Mouse (Mus musculus) hindbrain, embryonic 14.5 days (tissue): Measurements from ENCODE around the gene Zbtb20. TPM values are rescaled to one million over a fixed set of nuclear protein-coding genes. Genes with fewer than 3 reads are reported as not detected.
"Not testable (repeated sequence)": the region's sequence is repeated elsewhere in the genome, so short reads cannot be mapped to it uniquely, and the experiment has no call there.

Experiments
- ATAC-seq: fragments of 200-750 bp; cut with Nextera tagmentation; 2 replicates; pipeline ENCODE4 v1.8.0; 2017; ENCODE audit warnings: moderate number of reproducible peaks, mild to moderate bottlenecking, moderate TSS enrichment, moderate library complexity; ENCODE audit not compliant: low FRiP score
- DNase-seq: peaks from one replicate; pipeline ENCODE4 v3.0.0-alpha.2; 2015; ENCODE audit warnings: low spot score
- H3K27ac ChIP-seq: fragments of 300-500 bp; sonication (generic); 2 replicates; pipeline ENCODE4 v1.5.1; 2014; ENCODE audit warnings: mild to moderate bottlenecking, moderate library complexity
- H3K27me3 ChIP-seq: fragments of 300-500 bp; sonication (generic); 2 replicates; pipeline ENCODE4 v1.6.1; 2014; ENCODE audit warnings: mild to moderate bottlenecking, low read length, mixed read lengths; ENCODE audit not compliant: control insufficient read depth, insufficient read depth
- H3K36me3 ChIP-seq: fragments of 300-500 bp; sonication (generic); replicated peaks from 2 replicates; pipeline ENCODE4 v1.6.1; 2014; ENCODE audit not compliant: control insufficient read depth, insufficient read depth
- H3K4me1 ChIP-seq: fragments of 300-500 bp; sonication (generic); replicated peaks from 2 replicates; pipeline ENCODE4 v1.6.1; 2014; ENCODE audit warnings: antibody characterized with exemption, low read length, mixed read lengths; ENCODE audit not compliant: control insufficient read depth, insufficient read depth
- H3K4me2 ChIP-seq: fragments of 300-500 bp; sonication (generic); replicated peaks from 2 replicates; pipeline ENCODE4 v1.6.1; 2014; ENCODE audit warnings: mild to moderate bottlenecking, moderate library complexity
- H3K4me3 ChIP-seq: fragments of 300-500 bp; sonication (generic); replicated peaks from 2 replicates; pipeline ENCODE4 v1.5.1; 2014; ENCODE audit warnings: mild to moderate bottlenecking, low read length
- H3K9ac ChIP-seq: fragments of 300-500 bp; sonication (generic); 2 replicates; pipeline ENCODE4 v1.6.1; 2014
- H3K9me3 ChIP-seq: fragments of 300-500 bp; sonication (generic); 2 replicates; pipeline ENCODE4 v1.6.1; 2016; ENCODE audit warnings: low read length; ENCODE audit not compliant: control insufficient read depth
- WGBS: fragments of 180-500 bp; shearing (Covaris S2); extraction: QIAGEN DNeasy Blood & Tissue Kit; methylation state at CpG from one replicate; pipeline ENCODE4 v1.1.7; 2014; 5-methylcytosine and 5-hydroxymethylcytosine counted together
- polyA plus RNA-seq: library from polyadenylated mRNA; unstranded; fragments of >200 nt; fragmentation: Nextera tagmentation; extraction: Ambion mirVana; gene quantifications from 2 replicates; pipeline ENCODE4 v1.2.1, GENCODE M21; 2014

Gene Zbtb20
- polyA plus RNA-seq, 1 experiment from 2014 or later, result 49.7 TPM

GRCm38 (mm10) chr16:42919992-42920760, 44.5 kb downstream of the Zbtb20 start:
- H3K9me3 ChIP-seq, result no peaks in the 10 kb centered on the region
- ATAC-seq (no peak), DNase-seq (no peak)
- H3K27ac ChIP-seq, result no peak overlapping the region
- no peak overlapping the region for H3K9ac ChIP-seq
- no peak overlapping the region for H3K4me2 ChIP-seq
- H3K4me3 ChIP-seq, result no peak overlapping the region
- 93% methylated on average over 5 of the region's 5 CpGs for WGBS
- H3K4me1 ChIP-seq, result no peaks in the 10 kb centered on the region
- no peaks in the 10 kb centered on the region for H3K36me3 ChIP-seq
- no peaks in the 10 kb centered on the region for H3K27me3 ChIP-seq

GRCm38 (mm10) chr16:42921436-42921835, 45.8 kb downstream of the Zbtb20 start:
- Histone ChIP-seq H3K27me3 (no peaks in the 10 kb centered on the region), H3K4me1 (no peaks in the 10 kb centered on the region), H3K4me3 (no peak overlapping the region), H3K4me2 (no peak overlapping the region), H3K27ac (no peak overlapping the region), H3K9me3 (no peaks in the 10 kb centered on the region), H3K36me3 (no peaks in the 10 kb centered on the region), H3K9ac (no peak overlapping the region)
- WGBS, result 63% methylated on average over 4 of the region's 4 CpGs
- ATAC-seq (no peak), DNase-seq (no peak)

- Histone ChIP-seq H3K4me2 (no peak overlapping the region), H3K36me3 (no peaks in the 10 kb centered on the region), H3K27me3 (no peaks in the 10 kb centered on the region), H3K27ac (no peak overlapping the region), H3K9ac (no peak overlapping the region), H3K4me3 (no peak overlapping the region), H3K4me1 (no peaks in the 10 kb centered on the region), H3K9me3 (no peaks in the 10 kb centered on the region)
- DNase-seq (no peak), ATAC-seq (no peak)
- WGBS, result 61% methylated on average over 2 of the region's 2 CpGs
Measured at GRCm38 (mm10) chr16:42938211-42938610, 62.5 kb downstream of the Zbtb20 start.

GRCm38 (mm10) chr16:42947016-42947415, 71.3 kb downstream of the Zbtb20 start:
- no peak overlapping the region for H3K4me3 ChIP-seq
- no peak overlapping the region for H3K27ac ChIP-seq
- H3K27me3 ChIP-seq, result no peaks in the 10 kb centered on the region
- no peak overlapping the region for H3K4me2 ChIP-seq
- H3K9ac ChIP-seq, result no peak overlapping the region
- H3K9me3 ChIP-seq, result no peaks in the 10 kb centered on the region
- DNase-seq (no peak), ATAC-seq (no peak)
- 22% methylated on average over 4 of the region's 4 CpGs for WGBS
- no peaks in the 10 kb centered on the region for H3K4me1 ChIP-seq
- no peaks in the 10 kb centered on the region for H3K36me3 ChIP-seq

DNA sequence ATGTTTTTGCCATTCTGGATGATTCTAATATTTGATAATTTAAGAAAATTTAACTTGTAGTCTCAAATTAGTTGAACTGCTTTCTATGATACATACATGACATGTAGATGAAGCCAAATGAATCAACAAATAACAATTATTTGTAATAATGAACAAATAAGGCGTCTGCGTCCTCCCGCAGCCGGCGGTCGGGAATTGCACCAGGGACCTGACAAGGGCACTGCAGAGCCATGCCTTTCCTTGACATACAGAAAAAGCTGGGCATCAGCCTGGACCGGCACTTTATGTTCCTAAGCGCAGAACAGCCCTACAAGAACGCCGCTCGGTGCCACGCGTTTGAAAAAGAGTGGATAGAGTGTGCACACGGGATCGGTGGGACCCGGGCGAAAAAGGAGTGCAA, 79.7 kb downstream of the Zbtb20 start:
- WGBS, result 97% methylated on average over 17 of the region's 17 CpGs
- DNase-seq, H3K4me3 ChIP-seq, ATAC-seq, H3K27ac ChIP-seq, H3K9ac ChIP-seq, H3K27me3 ChIP-seq, H3K9me3 ChIP-seq, H3K4me1 ChIP-seq, H3K36me3 ChIP-seq, H3K4me2 ChIP-seq: not testable (repeated sequence)

DNA sequence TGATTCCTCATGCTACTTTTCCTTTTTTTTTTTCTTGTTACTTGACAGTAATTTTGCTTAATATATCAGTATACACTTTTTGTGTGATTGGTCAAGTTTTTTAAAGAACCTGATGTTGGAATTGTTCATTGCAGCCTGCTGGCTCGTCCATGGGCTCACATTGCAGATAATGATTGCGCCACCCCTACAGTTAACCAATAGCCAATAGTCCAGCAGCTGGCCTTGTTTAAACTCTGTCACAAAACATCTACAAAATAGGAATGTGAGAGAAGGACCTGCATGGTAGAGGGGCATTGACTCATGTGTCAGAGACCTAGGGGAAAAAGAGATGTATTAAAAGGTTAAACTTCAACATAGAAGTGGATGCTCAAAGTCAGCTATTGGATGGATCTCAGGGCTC, 97.2 kb downstream of the Zbtb20 start:
- DNase-seq (no peak), ATAC-seq (no peak)
- Histone ChIP-seq H3K9me3 (no peaks in the 10 kb centered on the region), H3K27ac (no peak overlapping the region), H3K4me2 (no peak overlapping the region), H3K9ac (no peak overlapping the region), H3K4me3 (no peak overlapping the region), H3K36me3 (no peaks in the 10 kb centered on the region), H3K27me3 (no peaks in the 10 kb centered on the region), H3K4me1 (no peaks in the 10 kb centered on the region)
- 85% methylated on average over 2 of the region's 2 CpGs for WGBS

DNA sequence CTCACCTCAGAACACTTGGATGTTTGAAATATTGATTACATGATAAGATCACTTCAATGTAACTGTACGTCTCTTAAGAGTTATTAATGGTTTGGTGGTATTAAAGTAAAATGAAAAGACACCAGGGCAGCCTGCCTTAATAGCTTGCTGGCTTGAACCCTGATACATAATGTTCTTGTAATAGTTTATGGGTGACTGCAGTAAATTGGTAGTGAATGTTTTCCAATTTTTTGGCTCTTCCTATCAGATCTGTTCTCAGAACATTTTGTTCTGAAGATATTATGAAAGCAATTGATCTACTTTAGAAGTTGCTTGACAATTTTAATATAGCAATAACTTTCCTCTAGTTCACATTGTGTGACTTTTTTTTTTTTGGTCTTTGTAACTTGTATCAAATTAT, 123.2 kb downstream of the Zbtb20 start:
- Histone ChIP-seq H3K4me3 (no peak overlapping the region), H3K9me3 (no peaks in the 10 kb centered on the region), H3K27ac (no peak overlapping the region), H3K4me1 (no peaks in the 10 kb centered on the region), H3K27me3 (no peaks in the 10 kb centered on the region), H3K9ac (no peak overlapping the region), H3K4me2 (no peak overlapping the region), H3K36me3 (no peaks in the 10 kb centered on the region)
- 79% methylated on average over 1 of the region's 1 CpGs for WGBS
- DNase-seq (no peak), ATAC-seq (no peak)

GRCm38 (mm10) chr16:43026351-43026750, 150.7 kb downstream of the Zbtb20 start:
- Histone ChIP-seq H3K9me3 (no peaks in the 10 kb centered on the region), H3K4me1 (no peaks in the 10 kb centered on the region), H3K27ac (no peak overlapping the region), H3K36me3 (no peaks in the 10 kb centered on the region), H3K27me3 (no peaks in the 10 kb centered on the region), H3K4me3 (no peak overlapping the region), H3K9ac (no peak overlapping the region), H3K4me2 (no peak overlapping the region)
- ATAC-seq, result no peak
- WGBS, result 76% methylated on average over 2 of the region's 2 CpGs
- no peak for DNase-seq

DNA sequence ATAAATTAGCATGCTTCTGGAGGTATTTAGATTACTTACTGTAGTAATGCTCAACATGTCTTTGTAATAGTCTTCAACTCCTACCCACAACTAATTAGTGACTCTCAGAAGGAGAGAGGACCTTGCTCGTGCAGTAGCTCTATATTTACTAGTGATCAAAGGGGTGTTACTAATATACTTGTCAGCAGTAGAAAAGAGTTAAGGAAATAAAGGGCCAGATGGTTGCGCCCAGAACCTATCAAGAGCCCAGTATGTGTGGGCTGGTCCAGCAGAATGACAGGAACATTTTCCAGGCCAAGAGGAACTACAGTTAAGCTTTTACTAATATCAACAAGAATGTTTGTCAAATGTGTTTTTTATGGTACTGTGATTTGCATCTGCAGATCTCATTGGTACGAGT, 153.6 kb downstream of the Zbtb20 start:
- no peaks in the 10 kb centered on the region for H3K27me3 ChIP-seq
- no peak overlapping the region for H3K9ac ChIP-seq
- WGBS, result 67% methylated on average over 3 of the region's 3 CpGs
- H3K27ac ChIP-seq, result no peak overlapping the region
- H3K9me3 ChIP-seq, result no peaks in the 10 kb centered on the region
- no peaks in the 10 kb centered on the region for H3K4me1 ChIP-seq
- DNase-seq (no peak), ATAC-seq (no peak)
- no peak overlapping the region for H3K4me2 ChIP-seq
- H3K4me3 ChIP-seq, result no peak overlapping the region
- H3K36me3 ChIP-seq, result no peaks in the 10 kb centered on the region

DNA sequence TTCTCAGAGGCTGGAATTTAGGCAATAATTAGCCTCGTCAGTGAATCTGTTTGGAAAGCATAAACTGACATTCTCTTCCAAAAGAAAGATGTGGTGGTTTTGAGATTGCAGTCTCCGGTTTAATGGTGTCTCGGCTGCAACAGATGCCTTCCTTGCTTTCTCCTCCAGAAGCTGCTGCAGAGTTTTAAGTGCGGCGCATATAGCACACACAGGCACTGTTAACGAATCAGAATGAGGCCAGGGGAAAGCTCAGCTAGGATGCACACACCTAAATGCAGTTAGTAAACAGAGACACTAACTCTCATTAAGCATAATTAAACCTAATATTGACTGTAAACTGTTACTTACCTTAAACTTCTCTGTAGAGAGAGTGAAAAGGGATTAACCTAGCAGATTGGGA, 160.0 kb downstream of the Zbtb20 start:
- Histone ChIP-seq H3K4me1 (no peaks in the 10 kb centered on the region), H3K4me2 (no peak overlapping the region), H3K27me3 (no peaks in the 10 kb centered on the region), H3K4me3 (no peak overlapping the region), H3K27ac (no peak overlapping the region), H3K36me3 (no peaks in the 10 kb centered on the region), H3K9ac (no peak overlapping the region), H3K9me3 (no peaks in the 10 kb centered on the region)
- DNase-seq (no peak), ATAC-seq (no peak)
- 65% methylated on average over 6 of the region's 6 CpGs for WGBS
